Mouse (Mus musculus): ENCODE results near the gene Tmem138. TPM values are rescaled to one million over a fixed set of nuclear protein-coding genes. Genes with fewer than 3 reads are reported as not detected.

The Tmem138 gene
- 10 to 100 TPM; 11.2 to 12.8 TPM for total RNA-seq (2021)
- long read RNA-seq, partial matches to known transcripts, result 3 of 11 reads
- long read RNA-seq, other reads (novel, unspliced or antisense), result 1 of 11 reads

- DNase-seq (ENCODE audit: low spot score in 2 of 2), result peak; percentile 92 to 96
Measured at GRCm38 (mm10) chr19:10576690-10577561, at the start of gene Tmem138, which contains the start of gene Cyb561a3. Tmem138 (minus strand) TSS chr19:10577362. Cyb561a3 (plus strand) TSS chr19:10577172.

DNA sequence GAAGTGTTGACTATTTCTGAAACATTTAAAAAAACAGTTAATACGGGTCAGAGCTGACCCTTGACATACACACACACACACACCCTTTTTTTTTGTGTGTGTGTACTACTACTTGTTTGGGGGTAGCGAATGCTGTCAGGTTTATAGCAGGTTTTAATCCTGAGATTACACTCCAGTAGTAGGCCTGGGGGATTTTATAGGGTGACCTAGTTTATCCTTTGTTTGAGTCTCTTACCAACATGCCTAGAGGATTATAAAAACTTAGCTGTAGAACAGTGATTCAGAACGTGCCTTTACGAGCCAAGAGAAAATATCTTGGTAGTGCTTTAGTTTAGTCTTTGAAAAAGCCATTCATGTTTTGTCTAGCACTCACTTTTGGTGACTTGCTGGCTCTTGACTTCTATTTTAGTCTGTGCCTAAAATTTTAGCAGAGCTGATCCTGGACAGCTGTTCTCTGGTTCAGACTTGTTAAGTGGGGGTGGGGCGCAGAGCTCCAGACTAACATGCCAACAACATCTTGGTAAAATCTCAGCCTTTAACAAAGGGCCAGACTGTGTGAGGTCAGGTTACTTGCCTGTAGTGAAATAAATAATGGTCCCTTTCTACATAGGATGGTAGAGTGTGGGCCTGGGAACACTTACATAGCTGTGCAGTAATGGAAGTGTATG lies 31.5 kb upstream of the Tmem138 start:
- no peak for DNase-seq (ENCODE audit: low spot score in 2 of 2)

DNA sequence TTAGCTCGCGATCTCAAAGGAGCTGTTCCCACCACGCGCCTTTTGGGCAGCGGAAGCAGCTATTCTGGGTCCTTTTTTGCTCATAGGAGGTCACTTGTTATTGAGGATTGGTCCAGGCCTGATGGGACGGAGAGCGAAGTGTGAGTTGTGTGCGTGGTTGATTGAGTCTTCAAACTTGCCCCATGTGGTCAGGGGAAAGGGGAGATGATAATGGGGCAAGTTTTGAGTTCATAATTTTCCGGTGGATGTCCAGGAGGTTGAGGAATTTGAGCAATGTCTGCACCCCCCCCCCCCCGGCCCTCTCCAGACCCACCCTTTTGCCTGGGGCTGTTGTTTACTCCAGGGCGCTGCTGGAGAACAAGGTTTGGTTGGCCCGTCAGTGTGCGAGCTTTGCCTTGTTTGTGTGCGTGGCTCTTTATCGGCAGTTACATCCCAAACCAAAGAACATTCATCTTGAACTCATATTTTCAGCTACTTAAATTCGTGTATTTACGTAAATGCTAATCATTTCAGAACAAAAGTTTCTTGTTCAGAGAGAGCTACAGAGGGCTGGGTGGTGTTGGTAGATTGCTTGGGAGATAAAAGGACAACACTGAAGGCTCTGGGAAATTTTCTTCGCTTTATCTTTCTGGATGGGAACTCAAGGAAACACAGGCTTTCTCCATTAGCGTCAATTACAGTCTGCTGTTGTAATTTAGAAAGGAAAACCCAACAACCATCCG lies 28.9 kb upstream of the Tmem138 start:
- no peak for DNase-seq (ENCODE audit: low spot score in 2 of 2)

- peak; percentile 98 to 99 for DNase-seq (ENCODE audit: low spot score in 2 of 2)
Measured at GRCm38 (mm10) chr19:10605293-10605900, 28.2 kb upstream of the Tmem138 start, which contains the start of the genes Ddb1 and Tkfc. Ddb1 (plus strand) TSS chr19:10605327. Tkfc (minus strand) TSS chr19:10605654.

GRCm38 (mm10) chr19:10604534-10604933 lies 27.4 kb upstream of the Tmem138 start:
- no peak for DNase-seq (ENCODE audit: low spot score in 2 of 2)

- no peak for DNase-seq (ENCODE audit: low spot score in 2 of 2)
Measured at GRCm38 (mm10) chr19:10603660-10604523, 26.7 kb upstream of the Tmem138 start.

DNA sequence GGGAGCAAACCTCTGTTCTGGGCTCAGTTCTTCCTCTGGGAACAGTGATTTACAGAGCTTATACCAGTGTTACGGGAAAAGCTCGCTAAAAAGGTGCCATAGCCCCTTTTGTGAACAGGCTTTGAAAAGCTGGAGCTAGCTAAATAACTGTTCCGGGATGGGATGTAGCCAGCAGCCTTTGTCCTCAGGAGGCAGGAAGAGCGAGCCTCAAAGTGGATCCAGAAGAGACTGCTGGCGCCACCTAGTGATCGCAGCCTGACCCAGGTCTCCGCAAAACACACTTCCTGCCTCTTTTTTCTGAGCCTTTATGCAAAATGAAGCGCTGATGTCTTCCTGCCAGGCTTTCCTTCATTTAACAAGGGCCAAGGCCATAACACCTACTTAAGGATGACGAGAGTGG lies 25.6 kb upstream of the Tmem138 start:
- DNase-seq (ENCODE audit: low spot score in 2 of 2), result peak; percentile 67 to 94

DNA sequence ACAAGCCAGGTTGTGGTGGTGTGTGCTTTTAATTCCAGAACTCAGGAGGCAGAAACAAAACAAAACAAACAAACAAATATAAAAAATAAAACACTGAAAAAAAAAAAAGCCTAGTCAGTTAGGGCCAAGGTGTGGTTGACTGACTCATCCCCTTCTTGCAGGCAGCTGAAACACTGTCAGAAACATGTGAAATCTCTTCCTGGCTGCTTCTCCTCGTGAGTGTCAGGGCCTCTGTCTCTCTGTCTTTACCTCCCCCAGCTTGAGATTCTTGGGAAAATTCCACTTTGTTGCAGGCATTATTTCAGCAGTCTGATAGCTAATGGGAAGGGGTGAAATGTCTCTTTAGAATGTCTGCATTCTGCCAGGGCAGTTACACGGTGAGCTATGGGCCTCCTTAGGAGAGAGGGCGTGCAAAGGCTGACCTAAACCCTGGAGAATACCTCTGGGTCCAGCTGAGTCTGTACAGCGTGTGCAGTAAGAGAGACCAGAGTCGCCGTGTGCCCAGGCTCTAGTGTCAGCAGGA lies 25.1 kb upstream of the Tmem138 start:
- DNase-seq (ENCODE audit: low spot score in 2 of 2), result no peak

- DNase-seq (ENCODE audit: low spot score in 2 of 2), result no peak
Measured at GRCm38 (mm10) chr19:10599648-10600047, 22.5 kb upstream of the Tmem138 start.

- no peak for DNase-seq (ENCODE audit: low spot score in 2 of 2)
Measured at GRCm38 (mm10) chr19:10598188-10598587, 21.0 kb upstream of the Tmem138 start.

DNA sequence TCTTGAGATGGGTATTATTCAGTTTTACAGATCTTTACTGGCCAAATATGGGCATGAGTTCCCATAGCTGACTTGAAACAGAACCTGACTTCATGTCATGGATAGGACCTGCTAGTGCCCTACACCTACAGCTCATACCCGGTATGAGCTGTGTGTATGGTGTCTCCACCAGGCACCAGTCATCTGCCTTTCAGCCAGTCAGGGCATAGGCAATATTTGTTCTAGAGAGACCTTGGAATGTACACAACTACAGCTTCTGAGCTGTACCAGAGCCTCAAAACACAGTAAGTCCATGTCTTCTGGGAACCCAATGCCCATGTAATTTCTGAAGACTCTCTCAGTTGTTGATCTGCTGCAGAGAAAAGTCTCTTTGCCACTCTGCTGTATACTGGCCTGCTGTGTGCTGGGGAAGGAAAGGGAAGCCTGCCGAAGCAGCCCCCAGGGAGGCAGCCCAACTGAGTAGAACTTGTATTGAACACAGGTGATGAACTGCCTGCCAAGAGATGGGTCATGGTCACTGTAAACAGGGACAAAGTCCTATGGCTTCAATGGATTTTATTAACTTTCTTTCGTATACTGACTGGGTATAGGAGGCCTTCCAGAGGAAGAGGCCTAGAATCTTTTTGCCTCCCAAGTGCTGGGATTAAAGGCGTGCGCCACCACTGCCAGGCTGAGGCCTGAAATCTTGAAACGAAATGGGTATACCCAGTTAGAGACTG lies 14.7 kb upstream of the Tmem138 start:
- no peak for DNase-seq (ENCODE audit: low spot score in 2 of 2)

GRCm38 (mm10) chr19:10590301-10590700 lies 13.1 kb upstream of the Tmem138 start:
- DNase-seq (ENCODE audit: low spot score in 2 of 2), result no peak

GRCm38 (mm10) chr19:10589127-10589857 lies 12.1 kb upstream of the Tmem138 start:
- no peak for DNase-seq (ENCODE audit: low spot score in 2 of 2)

GRCm38 (mm10) chr19:10587231-10587630 lies 10.1 kb upstream of the Tmem138 start:
- no peak for DNase-seq (ENCODE audit: low spot score in 2 of 2)

DNA sequence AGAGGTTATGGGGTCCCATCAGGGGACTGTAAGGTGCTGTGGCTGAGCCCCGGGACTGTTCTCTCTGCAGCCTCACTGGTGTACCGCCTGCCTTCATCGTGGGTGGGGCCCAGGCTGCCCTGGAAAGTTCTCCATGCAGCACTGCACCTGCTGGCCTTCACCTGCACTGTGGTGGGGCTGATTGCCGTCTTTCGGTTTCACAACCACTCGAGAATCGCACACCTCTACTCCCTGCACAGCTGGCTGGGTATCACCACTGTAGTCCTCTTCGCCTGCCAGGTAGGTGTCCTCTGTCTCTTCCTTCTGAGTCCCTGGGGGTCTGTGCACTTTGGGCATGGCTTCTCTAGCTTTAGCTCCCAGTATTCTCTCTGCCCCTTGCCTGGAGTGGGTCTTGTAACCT lies 8.0 kb upstream of the Tmem138 start:
- no peak for DNase-seq (ENCODE audit: low spot score in 2 of 2)

GRCm38 (mm10) chr19:10583550-10584146 lies 6.5 kb upstream of the Tmem138 start:
- DNase-seq (ENCODE audit: low spot score in 2 of 2), result peak in 1 of 2 experiments; percentile 33

DNA sequence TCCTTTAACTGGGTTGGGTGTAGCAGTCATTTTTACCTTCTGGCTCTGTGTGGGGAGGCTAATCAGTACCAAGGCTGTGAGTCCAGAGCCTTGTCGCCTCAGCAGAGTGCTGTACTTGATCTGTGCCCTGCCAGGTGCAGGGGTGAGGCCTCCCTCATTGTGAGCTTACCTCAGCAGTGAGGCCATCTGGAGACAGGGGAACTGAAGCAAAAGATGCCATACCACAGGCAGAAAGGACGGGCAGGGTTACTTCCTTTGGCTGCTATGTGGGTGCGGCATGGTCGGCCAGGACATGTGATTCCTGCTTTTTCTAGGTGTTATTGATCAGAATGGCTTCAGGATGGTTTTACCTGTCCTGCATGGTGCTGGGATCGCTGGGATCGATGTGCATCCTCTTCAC lies 4.8 kb upstream of the Tmem138 start:
- DNase-seq (ENCODE audit: low spot score in 2 of 2), result no peak

DNA sequence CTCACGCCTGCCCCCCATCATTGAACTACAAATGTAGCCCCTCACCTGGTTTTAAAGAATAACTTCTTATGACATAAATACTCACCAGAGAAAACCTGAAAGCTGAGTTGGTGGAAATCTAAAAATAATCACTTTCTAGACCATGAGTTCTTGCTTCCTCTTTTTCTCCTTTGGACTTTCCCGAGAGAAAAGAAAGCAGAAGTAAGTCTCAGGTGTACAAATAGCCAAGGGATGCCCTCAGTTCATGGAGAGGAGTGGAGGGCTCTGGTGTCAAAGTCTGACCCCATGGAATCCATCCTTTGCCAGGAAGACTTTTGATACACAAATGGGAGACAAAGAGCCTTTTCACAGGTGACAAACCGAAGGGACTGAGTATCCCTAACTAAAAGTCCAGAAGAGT lies 3.6 kb upstream of the Tmem138 start:
- DNase-seq (ENCODE audit: low spot score in 2 of 2), result no peak
